Mouse (Mus musculus) limb, embryonic 14.5 days (tissue): Measurements from ENCODE around the gene Arhgap31. TPM values are rescaled to one million over a fixed set of nuclear protein-coding genes. Genes with fewer than 3 reads are reported as not detected.

Experiments used
- ATAC-seq: fragments of 200-750 bp; cut with Nextera tagmentation; 2 replicates; pipeline ENCODE4 v1.8.0; 2017; ENCODE audit warnings: low read depth, moderate number of reproducible peaks, moderate TSS enrichment; ENCODE audit not compliant: low FRiP score
- DNase-seq: peaks from one replicate; pipeline ENCODE4 v3.0.0-alpha.2; 2015; ENCODE audit warnings: low spot score
- H3K27ac ChIP-seq: fragments of 300-500 bp; sonication (generic); replicated peaks from 2 replicates; pipeline ENCODE4 v1.5.1; 2014; ENCODE audit warnings: low read depth, mild to moderate bottlenecking, low read length, moderate library complexity, mixed read lengths
- H3K27me3 ChIP-seq: fragments of 300-500 bp; sonication (generic); 2 replicates; pipeline ENCODE4 v1.6.1; 2014; ENCODE audit warnings: low read length, mixed read lengths; ENCODE audit not compliant: control insufficient read depth, insufficient read depth
- H3K36me3 ChIP-seq: fragments of 300-500 bp; sonication (generic); 2 replicates; pipeline ENCODE4 v1.6.1; 2014; ENCODE audit warnings: mild to moderate bottlenecking, low read length, moderate library complexity, mixed read lengths; ENCODE audit not compliant: control insufficient read depth, insufficient read depth
- H3K4me1 ChIP-seq: fragments of 300-500 bp; sonication (generic); 2 replicates; pipeline ENCODE4 v1.6.1; 2014; ENCODE audit warnings: antibody characterized with exemption, low read length, mixed read lengths; ENCODE audit not compliant: control insufficient read depth, insufficient read depth
- H3K4me2 ChIP-seq: fragments of 300-500 bp; sonication (generic); replicated peaks from 2 replicates; pipeline ENCODE4 v1.6.1; 2014; ENCODE audit warnings: low read depth, mild to moderate bottlenecking, low read length, moderate library complexity; ENCODE audit not compliant: severe bottlenecking
- H3K4me3 ChIP-seq: fragments of 300-500 bp; sonication (generic); replicated peaks from 2 replicates; pipeline ENCODE4 v1.5.1; 2014; ENCODE audit warnings: low read length
- H3K9ac ChIP-seq: fragments of 300-500 bp; sonication (generic); 2 replicates; pipeline ENCODE4 v1.6.1; 2014; ENCODE audit warnings: mild to moderate bottlenecking, low read depth, low read length, moderate library complexity; ENCODE audit not compliant: severe bottlenecking
- H3K9me3 ChIP-seq: fragments of 300-500 bp; sonication (generic); 2 replicates; pipeline ENCODE4 v1.6.1; 2016; ENCODE audit warnings: low read length; ENCODE audit not compliant: control insufficient read depth
- POLR2A ChIP-seq: fragments of 200-500 bp; IDR thresholded peaks from 2 replicates; pipeline ENCODE4 v1.8.0; 2012; ENCODE audit warnings: inconsistent platforms, mild to moderate bottlenecking, moderate library complexity, borderline replicate concordance; ENCODE audit not compliant: insufficient read depth, insufficient read length; ENCODE audit errors: extremely low read depth
- WGBS: fragments of 180-500 bp; shearing (Covaris S2); extraction: QIAGEN DNeasy Blood & Tissue Kit; methylation state at CpG from one replicate; pipeline ENCODE4 v1.1.7; 2014; 5-methylcytosine and 5-hydroxymethylcytosine counted together
- polyA plus RNA-seq, 2 experiments: library from polyadenylated mRNA; depleted of rRNA in 1 of 2; stranded (reverse) in 1 of 2; unstranded in 1 of 2; fragments of >200 nt; fragmentation: Nextera tagmentation in 1 of 2; extraction: Ambion mirVana in 1 of 2; gene quantifications; 2 replicates each; pipeline versions ENCODE4 v1.2.1 to v1.2.3; 2012 to 2014

The Arhgap31 gene
- 15.0 and 15.3 TPM in 2 replicates for polyA plus RNA-seq (2012; rRNA removed)
- polyA plus RNA-seq (2014; fragmentation: Nextera tagmentation; extraction: Ambion mirVana), result 18.1 and 20.3 TPM in 2 replicates

DNA sequence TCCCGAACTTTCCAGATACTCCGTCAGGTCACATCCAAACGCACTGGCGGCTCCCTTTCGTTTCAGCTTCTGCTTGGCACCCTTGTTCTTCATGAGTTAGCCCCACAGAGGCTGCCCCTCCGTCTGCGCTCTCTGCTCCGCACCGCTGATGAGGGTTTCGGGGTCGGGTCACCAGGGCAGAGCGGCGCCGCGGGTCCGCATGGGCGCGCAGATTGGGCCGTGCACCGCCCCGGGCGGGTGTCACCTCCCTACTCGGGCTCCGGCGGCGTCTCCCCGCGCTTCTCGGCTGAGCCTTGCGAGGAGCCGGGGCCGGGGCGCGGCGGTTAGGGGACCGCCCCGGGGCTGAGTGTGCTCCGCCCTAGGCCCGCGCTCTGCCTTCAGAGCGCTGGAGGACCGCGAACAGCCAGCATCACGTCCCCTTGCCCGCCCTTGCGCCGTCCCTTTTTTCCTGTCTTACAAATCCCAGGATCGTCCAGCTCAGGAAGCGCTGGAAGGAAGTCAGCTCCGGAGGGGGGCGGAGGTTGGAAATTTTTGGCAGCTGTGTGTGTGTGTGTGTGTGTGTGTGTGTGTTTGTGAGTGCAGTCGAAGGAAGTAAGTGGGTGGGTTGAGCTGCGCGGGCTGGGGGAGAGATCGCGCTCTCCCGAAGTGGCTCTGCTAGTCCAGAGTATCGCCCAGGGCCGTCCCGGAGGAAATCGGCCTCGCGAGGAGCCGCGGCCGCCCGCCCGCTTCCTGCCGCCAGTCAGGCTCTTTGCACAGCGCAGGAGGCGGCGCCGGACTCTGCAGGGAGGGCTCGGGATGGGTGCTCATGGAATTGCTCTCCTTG, at the start of gene Arhgap31:
Gene Arhgap31 (minus strand): TSS at position 694 of the 823 bp plus-strand sequence.
- 0 out of 2 replicates have a peak, but pooled peaks have one; percentile 1 for TF ChIP-seq POLR2A
- Histone ChIP-seq H3K36me3 (peaks cover 5% of the 10 kb centered on the region; the same call in 1 of the 2 replicates), H3K27me3 (no peaks in the 10 kb centered on the region), H3K4me1 (peaks cover 9% of the 10 kb centered on the region), H3K27ac (peak within 1 kb of the TSS; percentile 94), H3K4me3 (peak within 1 kb of the TSS; percentile 71), H3K9me3 (no peaks in the 10 kb centered on the region), H3K9ac (peak within 1 kb of the TSS; percentile 80), H3K4me2 (peak within 1 kb of the TSS; percentile 74)
- peak; percentile 80 for DNase-seq
- under 1% methylated on average over 64 of the region's 74 CpGs for WGBS
- ATAC-seq, result peak; percentile 85

DNA sequence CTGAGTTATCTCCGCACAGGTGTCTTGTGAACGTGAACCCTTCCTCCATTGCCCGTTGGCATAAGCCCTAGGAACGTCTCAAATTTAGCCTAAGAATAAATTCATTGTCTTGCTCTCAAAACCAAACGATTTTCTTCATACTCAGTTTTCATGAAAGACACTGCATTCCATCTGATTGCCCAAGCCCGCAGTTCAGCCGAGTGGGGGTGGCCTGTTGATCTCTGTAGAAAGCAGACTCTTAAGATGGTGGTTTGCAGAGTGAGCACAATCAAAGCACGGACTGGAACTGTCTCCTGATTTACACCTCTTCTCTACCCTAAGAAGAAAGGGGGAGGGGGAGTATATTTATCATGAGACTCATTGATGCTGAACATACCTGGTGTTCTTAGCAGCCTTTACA, 49.3 kb upstream of the Arhgap31 start:
- ATAC-seq, result no peak
- TF ChIP-seq POLR2A, result no peak

DNA sequence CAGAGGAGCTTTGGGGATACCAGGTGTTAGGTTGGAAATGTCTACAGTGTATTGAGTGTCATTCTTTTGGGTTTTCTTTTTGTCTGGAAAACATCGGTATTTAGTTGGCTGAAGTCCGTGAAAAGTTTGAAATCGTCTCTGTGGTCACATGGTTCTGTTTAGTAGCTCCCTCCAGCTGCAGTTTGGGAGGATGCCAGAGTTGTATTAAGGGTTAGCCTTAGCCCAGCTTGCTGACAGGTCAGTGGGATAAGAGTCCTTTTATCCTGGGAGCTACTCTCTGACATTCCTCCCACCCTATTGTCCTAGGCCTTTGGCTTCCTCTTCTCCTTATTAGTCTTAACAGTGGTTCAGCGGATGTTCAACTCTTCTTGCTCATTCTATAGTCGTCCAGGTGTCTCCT, 48.9 kb upstream of the Arhgap31 start:
- WGBS, result 62% methylated on average over 5 of the region's 5 CpGs
- DNase-seq (peak; percentile 45), ATAC-seq (no peak)
- Histone ChIP-seq H3K36me3 (peaks cover 51% of the 10 kb centered on the region), H3K9me3 (no peaks in the 10 kb centered on the region), H3K27ac (no peak overlapping the region), H3K9ac (no peak overlapping the region), H3K27me3 (no peaks in the 10 kb centered on the region), H3K4me2 (no peak overlapping the region), H3K4me3 (no peak overlapping the region), H3K4me1 (peaks cover 2% of the 10 kb centered on the region)
- no peak for TF ChIP-seq POLR2A

More for the DNA sequence above, 49.3 kb upstream of the Arhgap31 start:
- WGBS, result 86% methylated on average over 8 of the region's 8 CpGs
- peaks cover 2% of the 10 kb centered on the region for H3K4me1 ChIP-seq
- no peaks in the 10 kb centered on the region for H3K9me3 ChIP-seq
- H3K9ac ChIP-seq, result no peak overlapping the region
- H3K4me2 ChIP-seq, result no peak overlapping the region
- no peak overlapping the region for H3K4me3 ChIP-seq
- DNase-seq, result no peak
- no peak overlapping the region for H3K27ac ChIP-seq
- no peaks in the 10 kb centered on the region for H3K27me3 ChIP-seq
- H3K36me3 ChIP-seq, result peaks cover 55% of the 10 kb centered on the region

DNA sequence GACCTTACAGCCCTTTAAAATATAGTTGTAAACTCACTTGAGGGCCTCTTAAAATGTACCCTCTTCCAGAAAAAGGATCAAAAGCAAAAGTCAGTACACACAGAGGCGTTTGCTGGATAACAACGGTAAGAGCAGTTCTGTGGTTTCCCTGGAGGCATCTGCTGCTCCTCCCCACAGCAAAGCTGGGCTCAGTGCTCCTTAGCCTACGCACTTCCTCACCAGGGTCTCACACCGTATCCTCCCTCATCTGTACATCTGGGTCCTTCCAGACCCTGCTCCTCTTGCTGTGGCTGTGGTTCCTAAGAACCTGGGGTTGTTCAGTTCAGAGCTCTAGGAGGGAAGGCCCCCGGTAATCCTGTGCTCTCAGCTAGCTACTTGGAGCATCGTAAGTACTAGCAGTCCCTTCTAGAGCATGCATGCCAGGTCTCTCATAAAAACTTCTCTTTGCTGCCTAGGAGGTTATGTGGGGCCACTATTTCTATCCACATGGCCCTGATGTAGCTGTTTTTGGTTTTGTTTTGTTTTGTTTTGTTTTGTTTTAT, 47.8 kb upstream of the Arhgap31 start:
- H3K36me3 ChIP-seq, result peaks cover 45% of the 10 kb centered on the region
- no peak overlapping the region for H3K9ac ChIP-seq
- no peak for DNase-seq
- no peak for ATAC-seq
- WGBS, result 51% methylated on average over 6 of the region's 6 CpGs
- peaks cover 6% of the 10 kb centered on the region for H3K4me1 ChIP-seq
- no peak overlapping the region for H3K4me3 ChIP-seq
- no peak for TF ChIP-seq POLR2A
- H3K9me3 ChIP-seq, result no peaks in the 10 kb centered on the region
- H3K27ac ChIP-seq, result no peak overlapping the region
- no peak overlapping the region for H3K4me2 ChIP-seq
- no peaks in the 10 kb centered on the region for H3K27me3 ChIP-seq

DNA sequence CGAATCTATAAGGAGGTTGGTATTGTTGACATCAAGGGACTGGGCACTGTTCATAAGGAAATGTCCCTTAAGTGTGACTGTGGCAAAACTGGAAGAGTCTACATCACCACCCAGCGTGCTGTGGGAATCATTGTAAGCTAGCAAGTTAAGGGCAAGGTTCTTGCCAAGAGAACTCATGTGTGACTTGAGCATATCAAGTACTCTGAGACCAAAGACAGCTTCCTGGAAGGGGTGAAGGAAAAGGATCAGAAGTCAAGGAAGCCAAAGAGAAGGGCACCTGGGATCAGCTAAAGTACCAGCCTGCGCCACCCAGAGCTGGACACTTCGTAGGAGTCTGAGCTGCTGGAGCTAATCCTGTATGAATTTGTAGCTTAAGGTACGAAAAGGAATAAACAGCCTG, 47.2 kb upstream of the Arhgap31 start:
- no peak for TF ChIP-seq POLR2A
- no peak for ATAC-seq
- Histone ChIP-seq H3K9me3 (no peaks in the 10 kb centered on the region), H3K36me3 (peaks cover 41% of the 10 kb centered on the region), H3K4me2 (no peak overlapping the region), H3K27me3 (no peaks in the 10 kb centered on the region), H3K9ac (no peak overlapping the region), H3K27ac (no peak overlapping the region), H3K4me1 (peaks cover 9% of the 10 kb centered on the region), H3K4me3 (no peak overlapping the region)
- WGBS, result 87% methylated on average over 5 of the region's 5 CpGs
- DNase-seq, result no peak
